Mouse (Mus musculus): ENCODE measurements around the gene Hunk.

DNA sequence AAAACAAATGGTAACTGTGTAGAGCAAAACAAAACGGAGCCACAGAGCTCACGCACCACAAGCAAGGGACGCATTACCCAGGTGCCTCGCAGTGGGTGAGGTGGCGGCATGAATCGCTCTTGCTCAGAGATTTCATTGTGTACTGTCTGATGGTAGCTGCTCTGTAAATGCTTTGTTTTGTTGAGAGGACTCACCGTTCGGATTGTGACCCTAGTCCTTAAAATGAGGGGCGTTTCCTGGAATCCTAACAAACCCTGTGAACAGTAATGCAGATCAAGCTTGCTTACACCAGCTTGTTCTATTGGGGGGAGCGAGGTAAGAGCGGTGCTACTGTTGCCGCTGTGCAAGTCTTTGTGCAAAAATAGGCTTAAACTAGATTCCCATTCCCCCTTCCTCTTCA is 47.7 kb downstream of the Hunk start:
- no peak for TF ChIP-seq CTCF (IDR thresholded peaks at IDR 0.05; ENCODE audit: control insufficient read depth, insufficient read depth, insufficient read length)
- TF ChIP-seq FOSL1 (IDR thresholded peaks at IDR 0.05; ENCODE audit: insufficient read depth, low read length, poor library complexity, severe bottlenecking), result no peak
